Mouse (Mus musculus) embryonic fibroblast, embryonic 13.5 days (primary cell): ENCODE results near the gene Ctnna2. TPM values are rescaled to one million over a fixed set of nuclear protein-coding genes. Genes with fewer than 3 reads are reported as not detected.

Source experiments
- H3K27ac ChIP-seq: 2 replicates; pipeline ENCODE4 v1.5.1; 2012; ENCODE audit warnings: low read length, control low read depth, inconsistent platforms; ENCODE audit not compliant: insufficient read depth
- H3K4me1 ChIP-seq: 2 replicates; pipeline ENCODE4 v1.6.1; 2011; ENCODE audit warnings: low read length; ENCODE audit not compliant: control insufficient read depth, insufficient read depth
- H3K4me3 ChIP-seq: 2 replicates; pipeline ENCODE4 v1.5.1; 2011; ENCODE audit warnings: mild to moderate bottlenecking, control low read depth, low read length; ENCODE audit not compliant: insufficient read depth
- CTCF ChIP-seq: IDR thresholded peaks from 2 replicates; pipeline ENCODE4 v1.5.1; 2011; ENCODE audit warnings: mild to moderate bottlenecking, control low read depth, low read length, moderate library complexity, borderline replicate concordance; ENCODE audit not compliant: insufficient read depth
- POLR2A ChIP-seq: IDR thresholded peaks from 2 replicates; pipeline ENCODE4 v1.6.1; 2011; ENCODE audit warnings: low read depth, mild to moderate bottlenecking, control low read depth, low read length, moderate library complexity
- polyA plus RNA-seq: library from polyadenylated mRNA; stranded (reverse); fragments of >200 nt; gene quantifications from 2 replicates; pipeline ENCODE4 v1.2.4, GENCODE M21; 2011; ENCODE audit warnings: low read depth; ENCODE audit not compliant: missing spikeins, insufficient read length

Ctnna2 gene
- polyA plus RNA-seq, 1 experiment: 7.5 TPM

DNA sequence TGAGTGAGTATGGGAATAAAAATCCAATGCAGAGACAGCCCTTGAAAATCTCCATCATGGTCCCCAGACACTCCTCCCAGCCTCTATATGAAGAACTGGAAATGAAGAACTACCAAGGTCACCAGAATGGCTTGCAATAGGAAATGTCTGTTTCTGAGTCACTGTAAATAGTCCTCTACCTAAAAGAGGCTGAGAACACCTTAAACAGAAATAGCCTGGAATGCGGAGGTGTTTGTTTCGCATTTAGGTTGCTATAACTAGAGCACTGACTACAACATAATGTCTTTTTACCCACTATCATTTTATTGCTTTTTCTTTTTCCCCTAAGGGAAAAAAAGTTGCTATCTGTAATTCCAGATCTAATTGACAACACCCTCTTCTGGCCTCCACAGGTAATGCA lies 106.3 kb downstream of the Ctnna2 start:
- no peaks in the 10 kb centered on the region for H3K4me1 ChIP-seq
- no peak overlapping the region for H3K4me3 ChIP-seq
- H3K27ac ChIP-seq: no peak overlapping the region
- TF ChIP-seq CTCF (no peak), POLR2A (no peak)

DNA sequence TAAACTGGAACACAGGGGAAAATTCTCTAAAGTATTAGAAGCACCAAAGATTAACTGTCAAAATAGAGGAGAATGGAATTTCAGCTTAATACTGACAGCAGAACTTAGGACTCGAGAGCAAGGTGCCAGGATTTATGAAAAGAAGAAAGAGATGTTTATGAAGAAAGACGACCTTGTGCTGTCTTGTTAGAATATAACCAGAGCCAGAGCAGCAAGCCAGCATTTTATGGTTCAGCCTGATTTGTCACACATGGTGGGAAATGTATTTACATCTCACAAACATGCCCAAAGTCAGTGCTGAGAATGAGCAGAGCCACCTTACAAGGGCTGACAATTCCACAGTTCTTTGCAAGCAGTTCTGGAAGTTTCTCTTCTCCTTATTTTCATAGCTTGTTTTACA lies 110.2 kb downstream of the Ctnna2 start:
- Histone ChIP-seq H3K4me3 (no peak overlapping the region), H3K4me1 (no peaks in the 10 kb centered on the region), H3K27ac (no peak overlapping the region)
- TF ChIP-seq CTCF: no peak
- no peak for TF ChIP-seq POLR2A

GRCm38 (mm10) chr6:77868119-77868518 lies 111.4 kb downstream of the Ctnna2 start:
- H3K27ac ChIP-seq: no peak overlapping the region
- TF ChIP-seq POLR2A: no peak
- no peak for TF ChIP-seq CTCF
- no peak overlapping the region for H3K4me3 ChIP-seq
- no peaks in the 10 kb centered on the region for H3K4me1 ChIP-seq

DNA sequence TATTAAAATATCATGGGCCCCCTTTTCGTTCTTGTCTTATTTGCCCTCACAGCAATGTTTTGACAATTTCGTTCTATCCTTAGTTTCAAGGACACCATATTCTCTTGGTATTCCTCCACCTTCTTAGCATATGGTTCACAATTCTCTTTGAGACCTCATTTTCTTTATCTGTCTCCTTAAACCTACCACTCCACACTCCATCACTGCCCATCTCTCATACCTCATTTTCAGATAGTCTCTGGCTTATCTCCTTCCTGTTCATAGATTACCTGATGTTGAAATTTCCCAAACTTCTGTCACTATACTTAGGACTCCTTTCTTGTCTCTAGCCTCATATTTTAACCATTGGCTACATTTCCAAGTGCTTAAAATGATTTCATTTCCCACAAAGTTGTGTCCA lies 116.1 kb downstream of the Ctnna2 start:
- H3K4me3 ChIP-seq: no peak overlapping the region
- H3K4me1 ChIP-seq: no peaks in the 10 kb centered on the region
- TF ChIP-seq POLR2A (no peak), CTCF (no peak)
- no peak overlapping the region for H3K27ac ChIP-seq

DNA sequence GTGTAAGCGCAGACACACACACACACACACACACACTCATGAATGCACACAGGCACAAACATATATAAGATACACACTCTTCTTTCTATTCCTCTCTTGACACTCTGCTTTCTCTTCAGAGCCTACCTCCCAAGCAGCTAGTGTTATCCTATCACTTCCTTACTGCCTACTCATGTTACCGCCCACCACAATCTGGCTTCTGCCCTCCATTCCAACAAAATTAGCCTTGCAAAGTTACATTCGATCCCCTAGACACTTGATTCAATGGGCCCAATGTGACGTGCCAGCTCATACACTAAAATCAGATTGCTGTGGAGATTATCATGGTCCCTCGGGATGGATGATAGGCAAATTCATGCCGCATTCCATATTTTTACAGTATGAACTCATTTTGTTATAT lies 116.7 kb downstream of the Ctnna2 start:
- Histone ChIP-seq H3K4me1 (no peaks in the 10 kb centered on the region), H3K27ac (no peak overlapping the region), H3K4me3 (no peak overlapping the region)
- TF ChIP-seq CTCF: no peak
- TF ChIP-seq POLR2A: no peak

DNA sequence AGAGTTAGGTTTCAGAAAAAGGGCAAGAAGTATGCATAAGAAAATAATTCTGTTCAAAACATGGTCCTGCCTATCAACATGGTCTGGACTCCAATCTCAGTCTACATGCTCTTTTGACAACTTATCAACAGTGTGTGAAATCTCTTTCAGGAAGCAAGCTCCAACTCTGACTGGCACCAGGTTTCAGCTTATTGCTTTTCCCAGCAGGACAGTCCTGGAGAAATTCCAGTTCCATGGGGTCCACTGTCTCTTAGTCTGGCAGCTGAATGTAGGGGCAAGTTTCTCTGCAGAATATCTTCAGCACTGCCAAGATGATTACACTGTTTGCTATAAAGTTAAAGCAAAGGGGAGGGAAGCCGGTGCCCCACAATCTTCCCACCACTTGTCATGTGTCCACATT lies 130.1 kb downstream of the Ctnna2 start:
- TF ChIP-seq POLR2A (no peak), CTCF (no peak)
- no peaks in the 10 kb centered on the region for H3K4me1 ChIP-seq
- no peak overlapping the region for H3K27ac ChIP-seq
- H3K4me3 ChIP-seq: no peak overlapping the region

- H3K4me3 ChIP-seq: no peak overlapping the region
- no peak for TF ChIP-seq CTCF
- TF ChIP-seq POLR2A: no peak
- H3K27ac ChIP-seq: no peak overlapping the region
- H3K4me1 ChIP-seq: no peaks in the 10 kb centered on the region
Measured at GRCm38 (mm10) chr6:77848796-77849195, 130.7 kb downstream of the Ctnna2 start.

GRCm38 (mm10) chr6:77847651-77848050 lies 131.8 kb downstream of the Ctnna2 start:
- Histone ChIP-seq H3K4me1 (no peaks in the 10 kb centered on the region), H3K4me3 (no peak overlapping the region), H3K27ac (no peak overlapping the region)
- TF ChIP-seq CTCF (no peak), POLR2A (no peak)

DNA sequence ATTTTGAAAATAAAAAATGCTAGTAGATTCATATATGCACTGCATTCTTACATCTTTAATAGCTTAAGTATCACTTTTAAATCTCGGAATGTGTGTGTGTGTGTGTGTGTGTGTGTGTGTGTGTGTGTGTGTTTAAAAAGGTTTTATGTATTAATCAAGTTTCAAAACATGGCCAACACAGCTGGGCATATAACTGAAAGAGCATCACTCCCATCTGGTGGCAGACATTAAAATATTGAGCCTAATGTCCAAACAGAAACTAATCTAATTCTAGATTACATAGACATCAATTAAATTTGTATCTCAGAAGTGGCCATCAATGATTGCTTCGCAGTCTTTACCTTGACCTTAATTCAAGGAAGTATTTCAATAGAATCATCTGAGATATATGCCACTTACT lies 140.4 kb downstream of the Ctnna2 start:
- TF ChIP-seq POLR2A (no peak), CTCF (no peak)
- Histone ChIP-seq H3K27ac (no peak overlapping the region), H3K4me1 (no peaks in the 10 kb centered on the region)

DNA sequence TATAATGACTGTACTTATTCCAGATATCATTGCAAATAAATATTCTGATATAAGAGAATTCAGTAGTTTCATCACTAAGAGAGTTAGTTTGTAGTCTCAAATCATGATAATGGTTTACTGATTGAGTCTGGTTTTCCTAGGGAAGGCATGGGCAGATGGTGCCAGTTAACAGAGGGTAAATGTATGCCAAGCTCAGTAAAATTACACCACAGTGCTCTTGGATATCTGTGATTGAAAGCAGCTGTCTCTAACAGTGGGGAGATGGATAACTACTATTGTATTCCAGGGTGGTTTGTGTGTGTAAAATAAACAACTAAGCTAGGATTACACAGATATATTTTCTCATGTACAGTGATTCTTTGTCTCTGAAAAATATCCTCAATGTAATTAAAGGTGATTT lies 140.8 kb downstream of the Ctnna2 start:
- no peak for TF ChIP-seq CTCF
- TF ChIP-seq POLR2A: no peak
- H3K27ac ChIP-seq: no peak overlapping the region
- no peaks in the 10 kb centered on the region for H3K4me1 ChIP-seq
- H3K4me3 ChIP-seq: no peak overlapping the region

More for the DNA sequence above, 140.4 kb downstream of the Ctnna2 start:
- H3K4me3 ChIP-seq: no peak overlapping the region

DNA sequence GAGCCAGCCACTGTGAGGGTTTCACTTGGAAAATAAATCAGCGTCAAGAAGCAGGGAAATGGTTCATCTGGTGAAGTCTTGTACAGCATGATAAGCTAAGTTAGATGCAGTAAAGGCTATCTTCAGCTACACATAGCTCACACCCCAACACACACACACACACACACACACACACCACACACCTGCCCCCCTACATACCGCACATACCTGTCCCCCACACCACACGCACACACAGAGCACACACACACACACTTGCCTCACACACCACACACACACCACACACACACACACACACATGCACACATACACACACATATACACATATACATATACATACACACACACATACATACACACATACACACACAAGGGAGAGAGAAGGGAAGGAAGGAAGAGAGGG lies 142.0 kb downstream of the Ctnna2 start:
- Histone ChIP-seq H3K4me3 (no peak overlapping the region), H3K27ac (no peak overlapping the region), H3K4me1 (no peaks in the 10 kb centered on the region)
- TF ChIP-seq CTCF (0 out of 2 replicates have a peak, but pooled peaks have one; percentile 3), POLR2A (no peak)
